Mouse (Mus musculus) heart, postnatal 14 days (tissue): Measurements from ENCODE around the gene Ceacam14. TPM values are rescaled to one million over a fixed set of nuclear protein-coding genes. Genes with fewer than 3 reads are reported as not detected.

Experiments used
- DNase-seq, 2 experiments: peaks; one replicate each; pipeline ENCODE4 v3.0.0; 2021 to 2022
- intact Hi-C: fragments of 180-260 bp; cut with DNase I; formaldehyde crosslinking; loops from one replicate; pipeline ENCODE4 v1.15.1; 2025
- long read RNA-seq, 2 experiments: library from polyadenylated mRNA; stranded (forward); transcript quantifications; one replicate each; pipeline ENCODE4 v2.0.0; 2021
- total RNA-seq, 2 experiments: library from RNA; stranded (reverse); gene quantifications; 2 replicates each; pipeline ENCODE4 v1.2.3; 2021

Gene Ceacam14
- not detected for total RNA-seq
- long read RNA-seq, experiment 1: 0 reads
- long read RNA-seq, experiment 2: 0 reads

GRCm38 (mm10) chr7:17812333-17812732 is at the start of gene Ceacam14:
Gene Ceacam14, plus strand, starts transcription at chr7:17812633.
- intact Hi-C loops: no loop called here
- DNase-seq: no peak

Other genes with a start within 250 kb of the Ceacam14 start
- gene Ceacam5, start 99.4 kb upstream of the Ceacam14 start, total RNA-seq: not detected
- gene Gm5155, start 59.1 kb downstream of the Ceacam14 start, total RNA-seq: not detected
- not detected for gene Ceacam11, start 159.5 kb downstream of the Ceacam14 start, total RNA-seq
- not detected for gene Ceacam13, start 197.3 kb downstream of the Ceacam14 start, total RNA-seq